Mouse (Mus musculus): ENCODE measurements around the gene Mcf2l.

GRCm38 (mm10) chr8:12985259-12985658 is 111.7 kb downstream of the Mcf2l start:
- TF ChIP-seq CTCF (IDR thresholded peaks at IDR 0.05; ENCODE audit: low read depth, low read length) (no peak), POLR2A (IDR thresholded peaks at IDR 0.05; ENCODE audit: borderline replicate concordance, low read depth, low read length) (no peak)
